Mouse (Mus musculus): ENCODE measurements around the gene Slc22a14. TPM values are rescaled to one million over a fixed set of nuclear protein-coding genes. Genes with fewer than 3 reads are reported as not detected.

Slc22a14 gene
- total and polyA plus RNA-seq, 3 experiments: not detected

- Histone ChIP-seq H3K4me1 (ENCODE audit: control insufficient read depth in 1 of 2, insufficient read depth in 2 of 2, low read length in 2 of 2) (peaks cover under 1 to 6% of the 10 kb centered on the region in 2 experiments), H3K36me3 (ENCODE audit: control insufficient read depth in 1 of 2, insufficient read depth in 2 of 2, low read length in 2 of 2) (peaks cover 0 to 11% of the 10 kb centered on the region in 2 experiments; a peak in 2 of 4 replicates), H3K9ac (ENCODE audit: control insufficient read depth, low read depth, low read length, poor library complexity, severe bottlenecking) (no peak overlapping the region), H3K27me3 (ENCODE audit: control insufficient read depth in 1 of 2, insufficient read depth in 2 of 2, low read length in 2 of 2) (no peaks in the 10 kb centered on the region), H3K27ac (ENCODE audit: control insufficient read depth, low read depth, low read length) (no peak overlapping the region), H3K9me3 (replicated peaks; ENCODE audit: insufficient read depth, low read length) (no peaks in the 10 kb centered on the region), H3K79me2 (ENCODE audit: control insufficient read depth, insufficient read depth, low read length, poor library complexity) (peaks cover 65% of the 10 kb centered on the region), H3K4me3 (ENCODE audit: control insufficient read depth in 1 of 2, insufficient read depth in 1 of 2, low read depth in 2 of 2, low read length in 2 of 2) (no peak overlapping the region)
- TF ChIP-seq USF1 (IDR thresholded peaks at IDR 0.05; ENCODE audit: low read depth, low read length): no peak
- TF ChIP-seq NELFE (IDR thresholded peaks at IDR 0.05; ENCODE audit: low read depth, low read length): no peak
- no peak for TF ChIP-seq ELF1 (IDR thresholded peaks at IDR 0.05; ENCODE audit: low read depth, low read length)
- TF ChIP-seq SMC3 (IDR thresholded peaks at IDR 0.05; ENCODE audit: low read depth, low read length): no peak
- TF ChIP-seq TBP (IDR thresholded peaks at IDR 0.05; ENCODE audit: low read depth, low read length): no peak
- TF ChIP-seq ZNF384 (IDR thresholded peaks at IDR 0.05; ENCODE audit: low read depth, low read length): no peak
- TF ChIP-seq HCFC1 (IDR thresholded peaks at IDR 0.05; ENCODE audit: low read depth, low read length): no peak
- no peak for TF ChIP-seq RAD21 (IDR thresholded peaks at IDR 0.05; ENCODE audit: low read depth, low read length)
- no peak for TF ChIP-seq POLR2A (IDR thresholded peaks at IDR 0.05; ENCODE audit: control insufficient read depth in 1 of 2, insufficient read depth in 1 of 2, low read depth in 1 of 2, low read length in 2 of 2, poor library complexity in 1 of 2)
- no peak for TF ChIP-seq GABPA (IDR thresholded peaks at IDR 0.05; ENCODE audit: low read depth, low read length)
- TF ChIP-seq JUND (IDR thresholded peaks at IDR 0.05; ENCODE audit: low read depth, low read length): no peak
- no peak for TF ChIP-seq MYB (IDR thresholded peaks at IDR 0.05; ENCODE audit: low read depth, low read length)
- no peak for TF ChIP-seq CTCF (IDR thresholded peaks at IDR 0.05 in 2 of 3, conservative IDR thresholded peaks at IDR 0.05 in 1 of 3; ENCODE audit: control insufficient read depth in 1 of 3, insufficient read depth in 1 of 3, low read depth in 2 of 3, low read length in 3 of 3, poor library complexity in 1 of 3, severe bottlenecking in 1 of 3)
- TF ChIP-seq KAT2A (conservative IDR thresholded peaks at IDR 0.05; ENCODE audit: low read depth, low read length): no peak
- TF ChIP-seq MAZ (IDR thresholded peaks at IDR 0.05; ENCODE audit: low read depth, low read length): no peak
- DNase-seq (ENCODE audit: low read depth, low spot score): no peak
Measured at GRCm38 (mm10) chr9:119318891-119319290, 46.5 kb downstream of the Slc22a14 start.

GRCm38 (mm10) chr9:119313096-119313495, 52.3 kb downstream of the Slc22a14 start:
- Histone ChIP-seq H3K36me3 (ENCODE audit: control insufficient read depth in 1 of 2, insufficient read depth in 2 of 2, low read length in 2 of 2) (peaks cover 0 to 4% of the 10 kb centered on the region in 2 experiments; a peak in 3 of 4 replicates), H3K9ac (ENCODE audit: control insufficient read depth, low read depth, low read length, poor library complexity, severe bottlenecking) (no peak overlapping the region), H3K9me3 (replicated peaks; ENCODE audit: insufficient read depth, low read length) (no peaks in the 10 kb centered on the region), H3K4me3 (ENCODE audit: control insufficient read depth in 1 of 2, insufficient read depth in 1 of 2, low read depth in 2 of 2, low read length in 2 of 2) (no peak overlapping the region), H3K4me1 (ENCODE audit: control insufficient read depth in 1 of 2, insufficient read depth in 2 of 2, low read length in 2 of 2) (no peaks in the 10 kb centered on the region; a peak in 1 of 4 replicates), H3K27me3 (ENCODE audit: control insufficient read depth in 1 of 2, insufficient read depth in 2 of 2, low read length in 2 of 2) (no peaks in the 10 kb centered on the region), H3K27ac (ENCODE audit: control insufficient read depth, low read depth, low read length) (no peak overlapping the region), H3K79me2 (ENCODE audit: control insufficient read depth, insufficient read depth, low read length, poor library complexity) (peaks cover 51% of the 10 kb centered on the region)
- no peak for TF ChIP-seq KAT2A (conservative IDR thresholded peaks at IDR 0.05; ENCODE audit: low read depth, low read length)
- no peak for TF ChIP-seq GABPA (IDR thresholded peaks at IDR 0.05; ENCODE audit: low read depth, low read length)
- TF ChIP-seq E2F4 (IDR thresholded peaks at IDR 0.05; ENCODE audit: borderline replicate concordance, low read depth, low read length): no peak
- TF ChIP-seq JUND (IDR thresholded peaks at IDR 0.05; ENCODE audit: low read depth, low read length): no peak
- no peak for TF ChIP-seq MAX (IDR thresholded peaks at IDR 0.05; ENCODE audit: low read length)
- no peak for TF ChIP-seq NRF1 (IDR thresholded peaks at IDR 0.05; ENCODE audit: insufficient read depth, low read depth, low read length, poor library complexity, severe bottlenecking)
- no peak for DNase-seq (ENCODE audit: low read depth, low spot score)
